Mouse (Mus musculus) lung, embryonic 14.5 days (tissue): ENCODE measurements around the gene Ifi206. TPM values are rescaled to one million over a fixed set of nuclear protein-coding genes. Genes with fewer than 3 reads are reported as not detected.
"Not testable (repeated sequence)": the region's sequence is repeated elsewhere in the genome, so short reads cannot be mapped to it uniquely, and the experiment has no call there.

Experiments used
- ATAC-seq: fragments of 200-750 bp; cut with Nextera tagmentation; 2 replicates; pipeline ENCODE4 v1.8.0; 2017; ENCODE audit warnings: mild to moderate bottlenecking, moderate TSS enrichment, moderate library complexity; ENCODE audit not compliant: insufficient read depth
- DNase-seq: peaks from one replicate; pipeline ENCODE4 v3.0.0-alpha.2; 2015
- H3K27ac ChIP-seq: fragments of 300-500 bp; sonication (generic); 2 replicates; pipeline ENCODE4 v1.5.1; 2014; ENCODE audit warnings: low read depth, mild to moderate bottlenecking, moderate library complexity
- H3K27me3 ChIP-seq: fragments of 300-500 bp; sonication (generic); 2 replicates; pipeline ENCODE4 v1.6.1; 2014; ENCODE audit warnings: low read length, control low read depth; ENCODE audit not compliant: insufficient read depth
- H3K36me3 ChIP-seq: fragments of 300-500 bp; sonication (generic); 2 replicates; pipeline ENCODE4 v1.6.1; 2014; ENCODE audit warnings: control low read depth; ENCODE audit not compliant: insufficient read depth
- H3K4me1 ChIP-seq: fragments of 300-500 bp; sonication (generic); 2 replicates; pipeline ENCODE4 v1.6.1; 2014; ENCODE audit warnings: antibody characterized with exemption, control low read depth; ENCODE audit not compliant: insufficient read depth
- H3K4me2 ChIP-seq: fragments of 300-500 bp; sonication (generic); 2 replicates; pipeline ENCODE4 v1.6.1; 2014; ENCODE audit warnings: mild to moderate bottlenecking
- H3K4me3 ChIP-seq: fragments of 300-500 bp; sonication (generic); 2 replicates; pipeline ENCODE4 v1.5.1; 2014; ENCODE audit warnings: low read depth, low read length
- H3K9ac ChIP-seq: fragments of 300-500 bp; sonication (generic); 2 replicates; pipeline ENCODE4 v1.6.1; 2014
- H3K9me3 ChIP-seq: fragments of 300-500 bp; sonication (generic); 2 replicates; pipeline ENCODE4 v1.6.1; 2016; ENCODE audit warnings: low read depth, low read length, control low read depth
- CTCF ChIP-seq: IDR thresholded peaks from 2 replicates; pipeline ENCODE4 v1.5.1; 2016; ENCODE audit warnings: antibody characterized with exemption, low read depth
- WGBS: fragments of 180-500 bp; shearing (Covaris S2); extraction: QIAGEN DNeasy Blood & Tissue Kit; methylation state at CpG from one replicate; pipeline ENCODE4 v1.1.7; 2014; 5-methylcytosine and 5-hydroxymethylcytosine counted together
- polyA plus RNA-seq: library from polyadenylated mRNA; unstranded; fragments of >200 nt; fragmentation: Nextera tagmentation; extraction: Ambion mirVana; gene quantifications from 2 replicates; pipeline ENCODE4 v1.2.1, GENCODE M21; 2014

The Ifi206 gene
- 0.17 and 0.18 TPM in 2 replicates for polyA plus RNA-seq

GRCm38 (mm10) chr1:173490812-173491480, at the start of gene Ifi206:
Gene Ifi206 (minus strand): TSS chr1:173491041.
- 65% methylated on average over 3 of the region's 3 CpGs for WGBS
- H3K27ac ChIP-seq, H3K4me1 ChIP-seq, H3K4me2 ChIP-seq, H3K9me3 ChIP-seq, H3K36me3 ChIP-seq, ATAC-seq, H3K9ac ChIP-seq, H3K27me3 ChIP-seq, H3K4me3 ChIP-seq, DNase-seq: not testable (repeated sequence)

- not testable (repeated sequence) for H3K36me3 ChIP-seq
Measured at GRCm38 (mm10) chr1:173535791-173536190, 45.0 kb upstream of the Ifi206 start, which contains the start of gene Ifi214. Gene Ifi214 (minus strand): TSS chr1:173535957.

GRCm38 (mm10) chr1:173521452-173521851, 30.6 kb upstream of the Ifi206 start:
- DNase-seq = no peak
- Histone ChIP-seq H3K4me3 (no peak overlapping the region), H3K9me3 (no peaks in the 10 kb centered on the region), H3K27ac (no peak overlapping the region), H3K36me3 (no peaks in the 10 kb centered on the region), H3K4me1 (no peaks in the 10 kb centered on the region), H3K4me2 (no peak overlapping the region), H3K27me3 (no peaks in the 10 kb centered on the region), H3K9ac (no peak overlapping the region)
- TF ChIP-seq CTCF = no peak
- ATAC-seq = no peak

More at GRCm38 (mm10) chr1:173535791-173536190, 45.0 kb upstream of the Ifi206 start, which contains the start of gene Ifi214:
- not testable (repeated sequence) for H3K27me3 ChIP-seq, ATAC-seq, H3K27ac ChIP-seq, H3K4me1 ChIP-seq, H3K9me3 ChIP-seq, H3K4me3 ChIP-seq, H3K4me2 ChIP-seq, DNase-seq, H3K9ac ChIP-seq
- 88% methylated on average over 3 of the region's 3 CpGs for WGBS

GRCm38 (mm10) chr1:173510595-173510994, 19.8 kb upstream of the Ifi206 start:
- not testable (repeated sequence) for ATAC-seq
- 89% methylated on average over 2 of the region's 2 CpGs for WGBS

GRCm38 (mm10) chr1:173491483-173491882, 642 bp upstream of the Ifi206 start:
- H3K27ac ChIP-seq, H3K4me1 ChIP-seq, H3K4me2 ChIP-seq, H3K27me3 ChIP-seq, H3K9me3 ChIP-seq, H3K9ac ChIP-seq, ATAC-seq, H3K36me3 ChIP-seq, DNase-seq, H3K4me3 ChIP-seq: not testable (repeated sequence)

More at GRCm38 (mm10) chr1:173510595-173510994, 19.8 kb upstream of the Ifi206 start:
- not testable (repeated sequence) for H3K9ac ChIP-seq, H3K4me2 ChIP-seq, H3K4me3 ChIP-seq, H3K9me3 ChIP-seq, H3K27ac ChIP-seq, DNase-seq, H3K27me3 ChIP-seq, H3K4me1 ChIP-seq, H3K36me3 ChIP-seq

GRCm38 (mm10) chr1:173481182-173481574, 9.7 kb downstream of the Ifi206 start:
- not testable (repeated sequence) for H3K27me3 ChIP-seq, H3K4me1 ChIP-seq, DNase-seq, H3K9ac ChIP-seq, H3K4me3 ChIP-seq, H3K36me3 ChIP-seq, H3K9me3 ChIP-seq, ATAC-seq, H3K4me2 ChIP-seq, H3K27ac ChIP-seq
- 81% methylated on average over 3 of the region's 3 CpGs for WGBS

- not testable (repeated sequence) for DNase-seq, ATAC-seq, H3K4me1 ChIP-seq, H3K27me3 ChIP-seq, H3K36me3 ChIP-seq, H3K9ac ChIP-seq, H3K9me3 ChIP-seq, H3K4me3 ChIP-seq, H3K4me2 ChIP-seq, H3K27ac ChIP-seq
- WGBS = 84% methylated on average over 5 of the region's 5 CpGs
Measured at GRCm38 (mm10) chr1:173480399-173481181, 10.3 kb downstream of the Ifi206 start.
